Mouse (Mus musculus) midbrain, postnatal 0 days (tissue): Measurements from ENCODE around the gene Apold1. TPM values are rescaled to one million over a fixed set of nuclear protein-coding genes. Genes with fewer than 3 reads are reported as not detected.

Experiments
- ATAC-seq: fragments of 200-750 bp; cut with Nextera tagmentation; 2 replicates; pipeline ENCODE4 v1.8.0; 2017; ENCODE audit warnings: moderate number of reproducible peaks, mild to moderate bottlenecking, moderate TSS enrichment, moderate library complexity; ENCODE audit not compliant: low FRiP score
- DNase-seq: peaks from one replicate; pipeline ENCODE4 v3.0.0-alpha.2; 2015; ENCODE audit warnings: low spot score
- H3K27ac ChIP-seq: fragments of 300-500 bp; sonication (generic); 2 replicates; pipeline ENCODE4 v1.5.1; 2014; ENCODE audit warnings: low read depth, mild to moderate bottlenecking, low read length, mixed read lengths
- H3K27me3 ChIP-seq: fragments of 300-500 bp; sonication (generic); 2 replicates; pipeline ENCODE4 v1.6.1; 2014; ENCODE audit warnings: low read length, control low read depth, mixed read lengths; ENCODE audit not compliant: insufficient read depth
- H3K36me3 ChIP-seq: fragments of 300-500 bp; sonication (generic); 2 replicates; pipeline ENCODE4 v1.6.1; 2014; ENCODE audit warnings: low read length, control low read depth, mixed read lengths; ENCODE audit not compliant: insufficient read depth
- H3K4me1 ChIP-seq: fragments of 300-500 bp; sonication (generic); 2 replicates; pipeline ENCODE4 v1.6.1; 2014; ENCODE audit warnings: mild to moderate bottlenecking, control low read depth, antibody characterized with exemption, low read length, mixed read lengths; ENCODE audit not compliant: insufficient read depth
- H3K4me2 ChIP-seq: fragments of 300-500 bp; sonication (generic); 2 replicates; pipeline ENCODE4 v1.6.1; 2014; ENCODE audit warnings: low read depth, mild to moderate bottlenecking, low read length, mixed read lengths; ENCODE audit not compliant: poor library complexity, severe bottlenecking
- H3K4me3 ChIP-seq: fragments of 300-500 bp; sonication (generic); 2 replicates; pipeline ENCODE4 v1.5.1; 2014; ENCODE audit warnings: low read depth, mild to moderate bottlenecking, low read length, moderate library complexity
- H3K9ac ChIP-seq: fragments of 300-500 bp; sonication (generic); replicated peaks from 2 replicates; pipeline ENCODE4 v1.6.1; 2014; ENCODE audit warnings: mild to moderate bottlenecking, low read length, moderate library complexity, mixed read lengths; ENCODE audit not compliant: poor library complexity, severe bottlenecking
- H3K9me3 ChIP-seq: fragments of 300-500 bp; sonication (generic); 2 replicates; pipeline ENCODE4 v1.6.1; 2016; ENCODE audit warnings: low read length, control low read depth
- CTCF ChIP-seq: IDR thresholded peaks from 2 replicates; pipeline ENCODE4 v1.5.1; 2016; ENCODE audit warnings: antibody characterized with exemption, mild to moderate bottlenecking
- WGBS: fragments of 180-500 bp; shearing (Covaris S2); extraction: QIAGEN DNeasy Blood & Tissue Kit; methylation state at CpG from one replicate; pipeline ENCODE4 v1.1.7; 2014; 5-methylcytosine and 5-hydroxymethylcytosine counted together
- polyA plus RNA-seq: library from polyadenylated mRNA; unstranded; fragments of >200 nt; fragmentation: Nextera tagmentation; extraction: Ambion mirVana; gene quantifications from 2 replicates; pipeline ENCODE4 v1.2.1, GENCODE M21; 2015
- total RNA-seq: library from RNA; depleted of rRNA; stranded (reverse); fragments of >200 nt; gene quantifications from 2 replicates; pipeline ENCODE4 v1.2.3, GENCODE M21; 2014

Apold1 gene
- total and polyA plus RNA-seq, 2 experiments from 2014 or later: 5.1 to 5.8 TPM

- no peak overlapping the region for H3K4me3 ChIP-seq
- no peak overlapping the region for H3K27ac ChIP-seq
- H3K4me2 ChIP-seq: no peak overlapping the region
- no peak for ATAC-seq
- 63% methylated on average over 6 of the region's 6 CpGs for WGBS
- TF ChIP-seq CTCF: no peak
- no peak overlapping the region for H3K9ac ChIP-seq
- no peaks in the 10 kb centered on the region for H3K4me1 ChIP-seq
- no peaks in the 10 kb centered on the region for H3K9me3 ChIP-seq
- no peaks in the 10 kb centered on the region for H3K36me3 ChIP-seq
- DNase-seq: no peak
- H3K27me3 ChIP-seq: no peaks in the 10 kb centered on the region
Measured at GRCm38 (mm10) chr6:134946054-134946453, 35.5 kb upstream of the Apold1 start.

GRCm38 (mm10) chr6:134946858-134947257 lies 34.7 kb upstream of the Apold1 start:
- WGBS: 87% methylated on average over 9 of the region's 9 CpGs
- ATAC-seq (no peak), DNase-seq (no peak)
- Histone ChIP-seq H3K36me3 (no peaks in the 10 kb centered on the region), H3K4me1 (no peaks in the 10 kb centered on the region), H3K9ac (no peak overlapping the region), H3K4me3 (no peak overlapping the region), H3K27me3 (no peaks in the 10 kb centered on the region), H3K4me2 (no peak overlapping the region), H3K9me3 (no peaks in the 10 kb centered on the region), H3K27ac (no peak overlapping the region)
- no peak for TF ChIP-seq CTCF

DNA sequence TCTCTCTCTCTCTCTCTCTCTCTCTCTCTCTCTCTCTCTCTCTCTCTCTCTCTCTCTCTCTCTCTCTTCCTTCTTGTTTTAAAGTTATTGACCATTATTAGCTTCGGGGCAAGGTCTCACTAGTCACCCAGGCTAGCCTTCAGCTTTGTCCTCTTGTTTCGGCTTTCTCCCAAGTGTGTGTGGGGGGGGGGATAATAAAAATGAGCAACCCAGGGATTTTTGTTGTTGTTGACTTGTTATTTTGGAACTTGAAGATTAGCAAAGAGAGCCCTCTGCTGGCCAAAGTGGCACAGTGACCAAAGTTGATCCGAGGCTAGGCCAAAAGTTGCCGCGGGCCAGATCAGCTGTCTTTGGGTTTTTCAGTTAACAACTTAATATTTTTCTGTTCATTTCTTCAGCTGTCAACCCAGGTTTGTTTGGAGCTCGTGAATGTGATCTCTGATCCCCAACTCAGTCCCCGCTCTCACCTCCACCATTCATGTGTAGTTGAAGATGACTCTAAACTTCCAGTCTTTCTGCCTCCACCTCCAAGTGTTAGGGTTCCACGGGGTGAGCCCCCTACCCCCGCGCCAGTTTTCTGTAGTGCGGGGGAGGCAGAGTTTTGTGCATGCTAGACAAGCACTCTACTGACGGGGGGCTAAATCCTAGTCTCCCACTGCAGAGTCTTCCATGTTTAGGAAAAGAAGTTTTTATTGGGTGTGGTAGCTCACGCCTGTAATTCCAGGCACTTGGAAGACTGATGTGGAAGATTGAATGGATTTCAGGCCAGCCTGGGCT lies 34.0 kb upstream of the Apold1 start:
- Histone ChIP-seq H3K9me3 (no peaks in the 10 kb centered on the region), H3K27ac (no peak overlapping the region), H3K27me3 (no peaks in the 10 kb centered on the region), H3K9ac (no peak overlapping the region), H3K36me3 (no peaks in the 10 kb centered on the region), H3K4me3 (no peak overlapping the region), H3K4me1 (no peaks in the 10 kb centered on the region), H3K4me2 (no peak overlapping the region)
- ATAC-seq (no peak), DNase-seq (peak; percentile 79)
- TF ChIP-seq CTCF: peak; percentile 77
- 45% methylated on average over 13 of the region's 13 CpGs for WGBS

DNA sequence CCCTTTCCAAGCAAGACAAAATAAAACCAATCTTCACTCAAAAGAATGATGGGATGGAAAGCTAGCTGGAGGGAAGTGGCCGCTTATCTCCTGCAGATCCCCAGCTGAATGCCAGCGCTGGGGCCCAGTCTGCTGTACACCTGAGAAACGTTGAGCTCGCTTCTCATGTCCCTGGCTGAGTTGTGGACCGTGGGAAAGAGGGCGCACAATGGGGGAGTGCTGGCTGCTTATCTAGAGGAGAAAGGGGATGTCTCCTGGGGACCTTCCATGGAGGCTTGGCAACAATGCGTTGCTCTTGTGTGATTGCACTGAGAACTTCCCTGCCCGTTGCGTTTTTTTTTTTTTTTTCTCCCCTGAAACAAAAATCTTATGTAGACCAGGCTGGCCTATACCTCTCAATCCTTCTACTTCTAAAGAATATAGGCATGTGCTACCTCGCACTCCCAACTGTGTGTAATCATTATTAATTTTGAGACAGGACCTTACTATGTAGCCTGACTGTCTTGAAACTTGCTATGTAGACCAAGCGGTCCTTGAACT lies 32.9 kb upstream of the Apold1 start:
- H3K9me3 ChIP-seq: no peaks in the 10 kb centered on the region
- H3K36me3 ChIP-seq: no peaks in the 10 kb centered on the region
- H3K4me3 ChIP-seq: no peak overlapping the region
- no peak overlapping the region for H3K27ac ChIP-seq
- no peaks in the 10 kb centered on the region for H3K4me1 ChIP-seq
- DNase-seq: no peak
- H3K27me3 ChIP-seq: no peaks in the 10 kb centered on the region
- WGBS: 72% methylated on average over 11 of the region's 11 CpGs
- H3K4me2 ChIP-seq: no peak overlapping the region
- ATAC-seq: no peak
- TF ChIP-seq CTCF: no peak
- H3K9ac ChIP-seq: no peak overlapping the region

DNA sequence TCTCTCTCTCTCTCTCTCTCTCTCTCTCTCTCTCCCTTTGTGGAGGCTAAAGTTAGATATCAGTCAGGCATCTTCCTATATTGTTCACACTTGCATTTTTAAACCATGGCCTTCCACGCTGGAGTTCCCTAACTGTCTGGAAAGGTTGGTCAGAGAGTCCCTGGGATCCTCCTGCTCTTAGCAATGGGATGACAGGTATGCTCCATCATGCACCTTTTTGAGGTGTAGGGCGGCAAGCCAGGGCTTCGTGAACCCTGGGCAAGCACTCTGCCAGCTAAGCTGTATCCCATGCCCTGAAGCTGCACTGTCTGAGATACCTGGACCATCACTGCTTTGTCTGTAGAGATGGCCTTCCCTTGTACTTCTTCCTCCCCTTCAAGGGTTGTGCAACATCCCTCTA lies 32.3 kb upstream of the Apold1 start:
- no peak overlapping the region for H3K4me2 ChIP-seq
- no peak for DNase-seq
- ATAC-seq: no peak
- H3K9me3 ChIP-seq: no peaks in the 10 kb centered on the region
- H3K27me3 ChIP-seq: no peaks in the 10 kb centered on the region
- H3K4me1 ChIP-seq: no peaks in the 10 kb centered on the region
- H3K27ac ChIP-seq: no peak overlapping the region
- no peak overlapping the region for H3K9ac ChIP-seq
- H3K4me3 ChIP-seq: no peak overlapping the region
- no peak for TF ChIP-seq CTCF
- 94% methylated on average over 3 of the region's 3 CpGs for WGBS
- H3K36me3 ChIP-seq: no peaks in the 10 kb centered on the region

DNA sequence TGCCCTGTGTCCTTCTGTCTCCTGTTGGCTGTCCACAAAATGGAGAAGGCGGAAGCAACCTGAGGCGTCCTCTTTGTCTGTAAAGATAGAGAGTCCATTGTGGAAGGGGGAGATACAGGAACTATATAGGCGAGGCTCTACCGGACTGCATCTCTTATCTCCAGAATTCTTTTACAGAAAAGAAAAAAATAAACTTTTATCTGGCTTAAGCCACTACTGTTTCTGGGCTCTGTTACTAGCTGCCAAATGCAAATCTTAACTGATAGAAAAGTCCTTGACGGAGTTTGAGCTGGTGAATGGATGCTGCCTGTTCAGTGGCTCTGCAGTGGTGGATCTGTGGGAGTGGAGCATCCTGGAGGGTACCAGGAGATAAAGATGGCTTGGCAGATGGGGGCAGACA lies 30.2 kb upstream of the Apold1 start:
- Histone ChIP-seq H3K4me3 (no peak overlapping the region), H3K4me2 (no peak overlapping the region), H3K27ac (no peak overlapping the region), H3K9me3 (no peaks in the 10 kb centered on the region), H3K27me3 (no peaks in the 10 kb centered on the region), H3K9ac (no peak overlapping the region), H3K4me1 (no peaks in the 10 kb centered on the region), H3K36me3 (no peaks in the 10 kb centered on the region)
- 88% methylated on average over 5 of the region's 5 CpGs for WGBS
- DNase-seq (no peak), ATAC-seq (no peak)
- no peak for TF ChIP-seq CTCF
